Mouse (Mus musculus) CH12.LX (cell line): Measurements from ENCODE around the gene Nek9. TPM values are rescaled to one million over a fixed set of nuclear protein-coding genes. Genes with fewer than 3 reads are reported as not detected.

Source experiments
- DNase-seq: peaks from one replicate; pipeline ENCODE4 v3.0.0-alpha.2; 2013; ENCODE audit errors: extremely low read depth
- H3K27ac ChIP-seq: 2 replicates; pipeline ENCODE4 v1.5.1; 2012; ENCODE audit warnings: low read depth, mild to moderate bottlenecking, control low read depth, moderate library complexity; ENCODE audit not compliant: insufficient read depth
- H3K27me3 ChIP-seq: replicated peaks from 2 replicates; pipeline ENCODE3; 2012; ENCODE audit warnings: inconsistent platforms
- H3K36me3 ChIP-seq, 2 experiments: replicated peaks in 1 of 2; 2 replicates each; pipeline versions ENCODE3 to v1.6.1; 2012; ENCODE audit warnings: inconsistent platforms in 1 of 2, low read length in 1 of 2, mild to moderate bottlenecking in 1 of 2, mixed read lengths in 1 of 2, moderate library complexity in 1 of 2; ENCODE audit not compliant: control insufficient read depth in 1 of 2, insufficient read depth in 1 of 2
- H3K4me1 ChIP-seq, 2 experiments: 2 replicates each; pipeline ENCODE4 v1.6.1; 2012; ENCODE audit warnings: inconsistent platforms in 1 of 2, moderate library complexity in 1 of 2; ENCODE audit not compliant: insufficient read depth in 2 of 2, control insufficient read depth in 1 of 2
- H3K4me2 ChIP-seq: 2 replicates; pipeline ENCODE4 v1.6.1; 2012; ENCODE audit warnings: low read depth, mild to moderate bottlenecking, control low read depth; ENCODE audit not compliant: poor library complexity, insufficient read depth, severe bottlenecking
- H3K4me3 ChIP-seq, 3 experiments: fragments of 150-350 bp in 1 of 3; sonication (generic) in 1 of 3; replicated peaks in 1 of 3; 2 replicates each; pipeline versions ENCODE3 to v1.5.1; 2011 to 2012; ENCODE audit warnings: low read depth in 2 of 3, low read length in 2 of 3, mild to moderate bottlenecking in 2 of 3, moderate library complexity in 2 of 3, control low read depth in 1 of 3, improper control_type of control experiment in 1 of 3, inconsistent platforms in 1 of 3, mixed read lengths in 1 of 3; ENCODE audit not compliant: poor library complexity in 1 of 3
- H3K79me2 ChIP-seq: replicated peaks from 2 replicates; pipeline ENCODE4 v1.6.1; 2012; ENCODE audit warnings: mild to moderate bottlenecking, moderate library complexity; ENCODE audit not compliant: control insufficient read depth, poor library complexity, insufficient read depth, severe bottlenecking; ENCODE audit errors: extremely low read depth
- H3K9ac ChIP-seq: 2 replicates; pipeline ENCODE4 v1.6.1; 2012; ENCODE audit warnings: low read depth, mild to moderate bottlenecking, control low read depth, moderate library complexity; ENCODE audit not compliant: insufficient read depth
- H3K9me3 ChIP-seq: replicated peaks from 2 replicates; pipeline ENCODE3; 2012; ENCODE audit warnings: low read length, inconsistent platforms, mixed read lengths
- BHLHE40 ChIP-seq: IDR thresholded peaks from 2 replicates; pipeline ENCODE4 v1.6.1; 2011; ENCODE audit warnings: mild to moderate bottlenecking, low read depth, low read length, improper control_type of control experiment
- CHD1 ChIP-seq: IDR thresholded peaks from 2 replicates; pipeline ENCODE4 v1.6.1; 2012; ENCODE audit warnings: low read depth, low read length, improper control_type of control experiment, inconsistent platforms
- JUN ChIP-seq: IDR thresholded peaks from 2 replicates; pipeline ENCODE4 v1.6.1; 2011; ENCODE audit warnings: low read depth, mild to moderate bottlenecking, low read length, improper control_type of control experiment, moderate library complexity; ENCODE audit not compliant: insufficient read depth
- JUND ChIP-seq: conservative IDR thresholded peaks from 2 replicates; pipeline ENCODE4 v1.6.1; 2011; ENCODE audit warnings: low read depth, low read length, improper control_type of control experiment
- KAT2A ChIP-seq: IDR thresholded peaks from 2 replicates; pipeline ENCODE4 v1.6.1; 2012; ENCODE audit warnings: low read length, improper control_type of control experiment, inconsistent platforms; ENCODE audit not compliant: insufficient replicate concordance
- MXI1 ChIP-seq: IDR thresholded peaks from 2 replicates; pipeline ENCODE4 v1.6.1; 2011; ENCODE audit warnings: mild to moderate bottlenecking, low read depth, low read length, improper control_type of control experiment
- MYC ChIP-seq: IDR thresholded peaks from 2 replicates; pipeline ENCODE4 v1.6.1; 2011; ENCODE audit warnings: low read depth, mild to moderate bottlenecking, improper control_type of control experiment, low read length
- NELFE ChIP-seq: IDR thresholded peaks from 2 replicates; pipeline ENCODE4 v1.6.1; 2011; ENCODE audit warnings: low read depth, low read length, improper control_type of control experiment
- NRF1 ChIP-seq: IDR thresholded peaks from 2 replicates; pipeline ENCODE4 v1.6.1; 2014; ENCODE audit warnings: low read depth, mild to moderate bottlenecking, inconsistent platforms, low read length, improper control_type of control experiment, moderate library complexity
- PAX5 ChIP-seq: IDR thresholded peaks from 2 replicates; pipeline ENCODE4 v1.6.1; 2012; ENCODE audit warnings: low read length, inconsistent platforms, mixed read lengths
- POLR2AphosphoS2 ChIP-seq: IDR thresholded peaks from 2 replicates; pipeline ENCODE4 v1.6.1; 2011; ENCODE audit warnings: low read depth, low read length, improper control_type of control experiment
- RCOR1 ChIP-seq: conservative IDR thresholded peaks from 2 replicates; pipeline ENCODE4 v1.6.1; 2012; ENCODE audit warnings: low read depth, mild to moderate bottlenecking, inconsistent platforms, low read length, improper control_type of control experiment
- SMC3 ChIP-seq: IDR thresholded peaks from 2 replicates; pipeline ENCODE4 v1.6.1; 2011; ENCODE audit warnings: low read depth, low read length, improper control_type of control experiment
- TCF12 ChIP-seq: IDR thresholded peaks from 2 replicates; pipeline ENCODE4 v1.6.1; 2014; ENCODE audit warnings: low read depth, mild to moderate bottlenecking, inconsistent platforms, low read length, improper control_type of control experiment
- UBTF ChIP-seq: IDR thresholded peaks from 2 replicates; pipeline ENCODE4 v1.6.1; 2012; ENCODE audit warnings: low read depth, mild to moderate bottlenecking, inconsistent platforms, low read length, improper control_type of control experiment, moderate library complexity
- ZKSCAN1 ChIP-seq: IDR thresholded peaks from 2 replicates; pipeline ENCODE4 v1.6.1; 2012; ENCODE audit warnings: low read depth, inconsistent platforms, low read length, improper control_type of control experiment, borderline replicate concordance
- ZMIZ1 ChIP-seq: IDR thresholded peaks from 2 replicates; pipeline ENCODE4 v1.6.1; 2012; ENCODE audit warnings: low read depth, mild to moderate bottlenecking, inconsistent platforms, low read length, improper control_type of control experiment
- ZNF384 ChIP-seq: IDR thresholded peaks from 2 replicates; pipeline ENCODE4 v1.6.1; 2012; ENCODE audit warnings: low read depth, low read length, improper control_type of control experiment, inconsistent platforms
- dilution Hi-C: fragments of 300-500 bp; cut with MboI; formaldehyde crosslinking; loops from 2 replicates; pipeline ENCODE4 v1.14.3; 2020; ENCODE audit warnings: low sequenced_read_pairs; ENCODE audit not compliant: extremely low pct_unique_long_range_greater_than_20kb, extremely low pct_ligation_motif_present
- in situ Hi-C: fragments of 300-500 bp; cut with MboI; formaldehyde crosslinking; loops from 3 replicates; pipeline ENCODE4 v1.14.3; 2019; ENCODE audit warnings: low sequenced_read_pairs, low pct_ligation_motif_present, low pct_unique_long_range_greater_than_20kb, mixed read lengths
- polyA plus RNA-seq: library from polyadenylated mRNA; unstranded; fragments of >175 nt; gene quantifications from 2 replicates; pipeline ENCODE4 v1.2.1, GENCODE M21; 2012; ENCODE audit warnings: low read depth; ENCODE audit not compliant: insufficient read length
- total RNA-seq, 2 experiments: library from RNA; depleted of rRNA; stranded (reverse); fragments of 300-350 nt in 1 of 2; fragments of >200 nt in 1 of 2; gene quantifications; 2 replicates each; pipeline ENCODE4 v1.2.3; 2012 to 2014

Gene Nek9
- total and polyA plus RNA-seq, 3 experiments = 15.6 to 30.9 (median 27.4) TPM

- Histone ChIP-seq H3K79me2 (no peaks in the 10 kb centered on the region), H3K4me3 (no peak overlapping the region), H3K27me3 (no peaks in the 10 kb centered on the region), H3K27ac (no peak overlapping the region), H3K9ac (no peak overlapping the region), H3K4me2 (no peak overlapping the region)
- in situ Hi-C loops (no loop called here), dilution Hi-C loops (no loop called here)
- TF ChIP-seq BHLHE40 (peak; percentile 47), MXI1 (no peak), MYC (no peak)
- TF ChIP-seq, all 38 proteins: peak for 1
- peaks cover 0 to 9% of the 10 kb centered on the region in 2 experiments; a peak in 1 of 4 replicates for H3K4me1 ChIP-seq
- DNase-seq = no peak
- H3K36me3 ChIP-seq = no peaks in the 10 kb centered on the region
- H3K9me3 ChIP-seq = no peaks in the 10 kb centered on the region
Measured at GRCm38 (mm10) chr12:85382761-85383680, 43.9 kb upstream of the Nek9 start.

GRCm38 (mm10) chr12:85381570-85381969 lies 42.4 kb upstream of the Nek9 start:
- Histone ChIP-seq H3K36me3 (no peaks in the 10 kb centered on the region), H3K9ac (no peak overlapping the region), H3K9me3 (no peaks in the 10 kb centered on the region), H3K4me1 (peaks cover 0 to 9% of the 10 kb centered on the region in 2 experiments; a peak in 1 of 4 replicates), H3K4me3 (no peak overlapping the region), H3K4me2 (no peak overlapping the region), H3K79me2 (no peaks in the 10 kb centered on the region), H3K27me3 (no peaks in the 10 kb centered on the region), H3K27ac (no peak overlapping the region)
- dilution Hi-C loops (no loop called here), in situ Hi-C loops (no loop called here)
- DNase-seq = no peak
- TF ChIP-seq UBTF (no peak), SMC3 (no peak), KAT2A (no peak), PAX5 (no peak), ZNF384 (no peak), TCF12 (no peak), NRF1 (no peak), ZMIZ1 (no peak), NELFE (no peak), POLR2AphosphoS2 (no peak), ZKSCAN1 (no peak), CHD1 (no peak), RCOR1 (no peak), JUND (no peak), BHLHE40 (no peak), JUN (no peak)
